Mouse (Mus musculus) ES-Bruce4 (cell line): ENCODE measurements around the gene Khk. TPM values are rescaled to one million over a fixed set of nuclear protein-coding genes. Genes with fewer than 3 reads are reported as not detected.

ENCODE experiments used
- H3K27ac ChIP-seq: 2 replicates; pipeline ENCODE4 v1.5.1; 2012; ENCODE audit warnings: low read length, inconsistent platforms; ENCODE audit not compliant: insufficient read depth
- H3K27me3 ChIP-seq: 2 replicates; pipeline ENCODE4 v1.6.1; 2012; ENCODE audit warnings: mild to moderate bottlenecking, low read length, inconsistent platforms; ENCODE audit not compliant: control insufficient read depth, poor library complexity, insufficient read depth, severe bottlenecking
- H3K36me3 ChIP-seq: 2 replicates; pipeline ENCODE4 v1.6.1; 2012; ENCODE audit warnings: inconsistent platforms, mild to moderate bottlenecking, low read length, moderate library complexity; ENCODE audit not compliant: control insufficient read depth, poor library complexity, insufficient read depth, severe bottlenecking
- H3K4me1 ChIP-seq: one replicate; pipeline ENCODE4 v1.8.1; 2011; ENCODE audit warnings: low read length; ENCODE audit not compliant: control insufficient read depth, insufficient read depth
- H3K4me3 ChIP-seq: 2 replicates; pipeline ENCODE4 v1.5.1; 2011; ENCODE audit warnings: low read depth, mild to moderate bottlenecking, low read length
- H3K9ac ChIP-seq: 2 replicates; pipeline ENCODE4 v1.6.1; 2012; ENCODE audit warnings: low read depth, mild to moderate bottlenecking, inconsistent platforms; ENCODE audit not compliant: poor library complexity, severe bottlenecking
- H3K9me3 ChIP-seq: replicated peaks from 2 replicates; pipeline ENCODE4 v1.6.1; 2012; ENCODE audit warnings: mild to moderate bottlenecking, low read length, inconsistent platforms; ENCODE audit not compliant: control insufficient read depth, poor library complexity, insufficient read depth, severe bottlenecking
- CTCF ChIP-seq: IDR thresholded peaks from one replicate; pipeline ENCODE4 v1.8.1; 2011; ENCODE audit warnings: low read depth, low read length
- EP300 ChIP-seq: IDR thresholded peaks from 2 replicates; pipeline ENCODE4 v1.6.1; 2011; ENCODE audit warnings: low read depth, low read length; ENCODE audit not compliant: insufficient read depth
- POLR2A ChIP-seq: IDR thresholded peaks from one replicate; pipeline ENCODE4 v1.8.1; 2011; ENCODE audit warnings: low read length; ENCODE audit not compliant: insufficient read depth
- polyA plus RNA-seq: library from polyadenylated mRNA; stranded (reverse); fragments of >200 nt; gene quantifications from 2 replicates; pipeline ENCODE4 v1.2.4, GENCODE M21; 2011; ENCODE audit warnings: low read depth; ENCODE audit not compliant: missing spikeins, insufficient read depth, insufficient read length

Gene Khk
- polyA plus RNA-seq, 1 experiment = 12.9 TPM

- no peak for TF ChIP-seq CTCF
- no peak for TF ChIP-seq POLR2A
- TF ChIP-seq EP300 = no peak
- Histone ChIP-seq H3K4me3 (no peak overlapping the region), H3K27me3 (no peaks in the 10 kb centered on the region), H3K4me1 (no peaks in the 10 kb centered on the region), H3K9ac (no peak overlapping the region), H3K9me3 (no peaks in the 10 kb centered on the region), H3K36me3 (no peaks in the 10 kb centered on the region), H3K27ac (no peak overlapping the region)
Measured at GRCm38 (mm10) chr5:30926073-30926472, 4.8 kb downstream of the Khk start.

- H3K9me3 ChIP-seq = no peaks in the 10 kb centered on the region
- no peak overlapping the region for H3K27ac ChIP-seq
- no peak overlapping the region for H3K4me3 ChIP-seq
- TF ChIP-seq POLR2A (no peak), EP300 (no peak), CTCF (no peak)
- no peaks in the 10 kb centered on the region for H3K36me3 ChIP-seq
- no peak overlapping the region for H3K9ac ChIP-seq
- no peaks in the 10 kb centered on the region for H3K4me1 ChIP-seq
- no peaks in the 10 kb centered on the region for H3K27me3 ChIP-seq
Measured at GRCm38 (mm10) chr5:30927945-30928529, 6.8 kb downstream of the Khk start.

GRCm38 (mm10) chr5:30930121-30930520 is 8.9 kb downstream of the Khk start:
- Histone ChIP-seq H3K27me3 (no peaks in the 10 kb centered on the region), H3K4me3 (no peak overlapping the region), H3K4me1 (no peaks in the 10 kb centered on the region), H3K9me3 (no peaks in the 10 kb centered on the region), H3K27ac (no peak overlapping the region), H3K36me3 (no peaks in the 10 kb centered on the region), H3K9ac (no peak overlapping the region)
- peak; percentile 45 for TF ChIP-seq CTCF
- TF ChIP-seq POLR2A = no peak
- no peak for TF ChIP-seq EP300

- no peak overlapping the region for H3K9ac ChIP-seq
- H3K9me3 ChIP-seq = no peaks in the 10 kb centered on the region
- H3K36me3 ChIP-seq = no peaks in the 10 kb centered on the region
- no peak overlapping the region for H3K27ac ChIP-seq
- no peak for TF ChIP-seq CTCF
- no peak for TF ChIP-seq EP300
- no peak for TF ChIP-seq POLR2A
- H3K4me3 ChIP-seq = no peak overlapping the region
- H3K27me3 ChIP-seq = no peaks in the 10 kb centered on the region
- H3K4me1 ChIP-seq = no peaks in the 10 kb centered on the region
Measured at GRCm38 (mm10) chr5:30930846-30931245, 9.6 kb downstream of the Khk start.

GRCm38 (mm10) chr5:30931378-30931777 is 10.1 kb downstream of the Khk start:
- no peak overlapping the region for H3K4me3 ChIP-seq
- H3K27ac ChIP-seq = no peak overlapping the region
- no peaks in the 10 kb centered on the region for H3K27me3 ChIP-seq
- no peak overlapping the region for H3K9ac ChIP-seq
- TF ChIP-seq CTCF = no peak
- no peak for TF ChIP-seq POLR2A
- no peak for TF ChIP-seq EP300
- H3K36me3 ChIP-seq = no peaks in the 10 kb centered on the region
- H3K4me1 ChIP-seq = no peaks in the 10 kb centered on the region
- no peaks in the 10 kb centered on the region for H3K9me3 ChIP-seq

GRCm38 (mm10) chr5:30933705-30934104 is 12.5 kb downstream of the Khk start:
- Histone ChIP-seq H3K4me3 (no peak overlapping the region), H3K9ac (no peak overlapping the region), H3K27me3 (no peaks in the 10 kb centered on the region), H3K27ac (no peak overlapping the region), H3K4me1 (no peaks in the 10 kb centered on the region), H3K36me3 (no peaks in the 10 kb centered on the region), H3K9me3 (no peaks in the 10 kb centered on the region)
- TF ChIP-seq POLR2A = no peak
- no peak for TF ChIP-seq EP300
- no peak for TF ChIP-seq CTCF
